Mouse (Mus musculus): Measurements from ENCODE around the gene Aff3. TPM values are rescaled to one million over a fixed set of nuclear protein-coding genes. Genes with fewer than 3 reads are reported as not detected.

Gene Aff3
- polyA plus RNA-seq, 1 experiment from 2014 or later: 4.7 TPM

- ATAC-seq (replicated peaks; ENCODE audit: low FRiP score) (peak; percentile 53; the same call in 1 of the 2 replicates), DNase-seq (ENCODE audit: low spot score) (no peak)
- Histone ChIP-seq H3K4me2 (no peak overlapping the region), H3K36me3 (ENCODE audit: control insufficient read depth, insufficient read depth, low read length) (no peaks in the 10 kb centered on the region), H3K4me1 (replicated peaks; ENCODE audit: control insufficient read depth, insufficient read depth, low read length) (peaks cover 38% of the 10 kb centered on the region), H3K4me3 (ENCODE audit: low read depth, low read length) (no peak overlapping the region), H3K27ac (ENCODE audit: low read depth, low read length) (no peak overlapping the region), H3K27me3 (replicated peaks; ENCODE audit: control insufficient read depth, insufficient read depth, low read length) (peaks cover 4% of the 10 kb centered on the region; the same call in 1 of the 2 replicates), H3K9ac (ENCODE audit: low read depth, low read length) (no peak overlapping the region), H3K9me3 (ENCODE audit: control insufficient read depth, low read length) (no peaks in the 10 kb centered on the region)
- WGBS: 70% methylated on average over 12 of the region's 12 CpGs
Observed at GRCm38 (mm10) chr1:38446152-38446820, 218.5 kb downstream of the Aff3 start.

- 57% methylated on average over 3 of the region's 3 CpGs for WGBS
- Histone ChIP-seq H3K36me3 (ENCODE audit: control insufficient read depth, insufficient read depth, low read length) (no peaks in the 10 kb centered on the region), H3K4me2 (no peak overlapping the region), H3K4me3 (ENCODE audit: low read depth, low read length) (no peak overlapping the region), H3K9ac (ENCODE audit: low read depth, low read length) (no peak overlapping the region), H3K4me1 (replicated peaks; ENCODE audit: control insufficient read depth, insufficient read depth, low read length) (peaks cover 24% of the 10 kb centered on the region), H3K27me3 (replicated peaks; ENCODE audit: control insufficient read depth, insufficient read depth, low read length) (no peaks in the 10 kb centered on the region), H3K27ac (ENCODE audit: low read depth, low read length) (no peak overlapping the region), H3K9me3 (ENCODE audit: control insufficient read depth, low read length) (no peaks in the 10 kb centered on the region)
- DNase-seq (ENCODE audit: low spot score): no peak
- no peak for ATAC-seq (replicated peaks; ENCODE audit: low FRiP score)
Observed at GRCm38 (mm10) chr1:38442887-38443286, 221.9 kb downstream of the Aff3 start.

- no peak overlapping the region for H3K9ac ChIP-seq (ENCODE audit: low read depth, low read length)
- H3K36me3 ChIP-seq (ENCODE audit: control insufficient read depth, insufficient read depth, low read length): no peaks in the 10 kb centered on the region
- ATAC-seq (replicated peaks; ENCODE audit: low FRiP score): peak; percentile 79
- H3K4me1 ChIP-seq (replicated peaks; ENCODE audit: control insufficient read depth, insufficient read depth, low read length): peaks cover 20% of the 10 kb centered on the region
- H3K4me2 ChIP-seq: no peak overlapping the region
- no peaks in the 10 kb centered on the region for H3K27me3 ChIP-seq (replicated peaks; ENCODE audit: control insufficient read depth, insufficient read depth, low read length)
- WGBS: 53% methylated on average over 9 of the region's 9 CpGs
- H3K9me3 ChIP-seq (ENCODE audit: control insufficient read depth, low read length): no peaks in the 10 kb centered on the region
- H3K27ac ChIP-seq (ENCODE audit: low read depth, low read length): no peak overlapping the region
- H3K4me3 ChIP-seq (ENCODE audit: low read depth, low read length): no peak overlapping the region
- no peak for DNase-seq (ENCODE audit: low spot score)
Observed at GRCm38 (mm10) chr1:38442479-38442878, 222.3 kb downstream of the Aff3 start.

- Histone ChIP-seq H3K27me3 (replicated peaks; ENCODE audit: control insufficient read depth, insufficient read depth, low read length) (no peaks in the 10 kb centered on the region), H3K4me3 (ENCODE audit: low read depth, low read length) (no peak overlapping the region), H3K4me2 (no peak overlapping the region), H3K9me3 (ENCODE audit: control insufficient read depth, low read length) (no peaks in the 10 kb centered on the region), H3K27ac (ENCODE audit: low read depth, low read length) (no peak overlapping the region), H3K4me1 (replicated peaks; ENCODE audit: control insufficient read depth, insufficient read depth, low read length) (peaks cover 17% of the 10 kb centered on the region), H3K9ac (ENCODE audit: low read depth, low read length) (no peak overlapping the region), H3K36me3 (ENCODE audit: control insufficient read depth, insufficient read depth, low read length) (no peaks in the 10 kb centered on the region)
- 63% methylated on average over 2 of the region's 2 CpGs for WGBS
- ATAC-seq (replicated peaks; ENCODE audit: low FRiP score): no peak
- DNase-seq (ENCODE audit: low spot score): no peak
Observed at GRCm38 (mm10) chr1:38441800-38442199, 223.0 kb downstream of the Aff3 start.

- H3K27ac ChIP-seq (ENCODE audit: low read depth, low read length): no peak overlapping the region
- DNase-seq (ENCODE audit: low spot score): no peak
- no peak overlapping the region for H3K9ac ChIP-seq (ENCODE audit: low read depth, low read length)
- no peak overlapping the region for H3K4me3 ChIP-seq (ENCODE audit: low read depth, low read length)
- no peak for ATAC-seq (replicated peaks; ENCODE audit: low FRiP score)
- H3K4me1 ChIP-seq (replicated peaks; ENCODE audit: control insufficient read depth, insufficient read depth, low read length): peaks cover 12% of the 10 kb centered on the region
- H3K36me3 ChIP-seq (ENCODE audit: control insufficient read depth, insufficient read depth, low read length): no peaks in the 10 kb centered on the region
- WGBS: 75% methylated on average over 6 of the region's 6 CpGs
- H3K27me3 ChIP-seq (replicated peaks; ENCODE audit: control insufficient read depth, insufficient read depth, low read length): no peaks in the 10 kb centered on the region
- no peak overlapping the region for H3K4me2 ChIP-seq
- H3K9me3 ChIP-seq (ENCODE audit: control insufficient read depth, low read length): no peaks in the 10 kb centered on the region
Observed at GRCm38 (mm10) chr1:38440471-38440815, 224.3 kb downstream of the Aff3 start.

GRCm38 (mm10) chr1:38439751-38440470, 224.8 kb downstream of the Aff3 start:
- DNase-seq (ENCODE audit: low spot score) (no peak), ATAC-seq (replicated peaks; ENCODE audit: low FRiP score) (no peak)
- H3K9ac ChIP-seq (ENCODE audit: low read depth, low read length): no peak overlapping the region
- no peak overlapping the region for H3K4me3 ChIP-seq (ENCODE audit: low read depth, low read length)
- H3K9me3 ChIP-seq (ENCODE audit: control insufficient read depth, low read length): no peaks in the 10 kb centered on the region
- H3K4me1 ChIP-seq (replicated peaks; ENCODE audit: control insufficient read depth, insufficient read depth, low read length): peaks cover 12% of the 10 kb centered on the region
- H3K36me3 ChIP-seq (ENCODE audit: control insufficient read depth, insufficient read depth, low read length): no peaks in the 10 kb centered on the region
- no peak overlapping the region for H3K4me2 ChIP-seq
- H3K27me3 ChIP-seq (replicated peaks; ENCODE audit: control insufficient read depth, insufficient read depth, low read length): no peaks in the 10 kb centered on the region
- H3K27ac ChIP-seq (ENCODE audit: low read depth, low read length): no peak overlapping the region
- WGBS: 75% methylated on average over 4 of the region's 4 CpGs

GRCm38 (mm10) chr1:38438447-38438846, 226.3 kb downstream of the Aff3 start:
- Histone ChIP-seq H3K27ac (ENCODE audit: low read depth, low read length) (no peak overlapping the region), H3K36me3 (ENCODE audit: control insufficient read depth, insufficient read depth, low read length) (no peaks in the 10 kb centered on the region), H3K4me2 (no peak overlapping the region), H3K9ac (ENCODE audit: low read depth, low read length) (no peak overlapping the region), H3K4me1 (replicated peaks; ENCODE audit: control insufficient read depth, insufficient read depth, low read length) (peaks cover 12% of the 10 kb centered on the region), H3K27me3 (replicated peaks; ENCODE audit: control insufficient read depth, insufficient read depth, low read length) (no peaks in the 10 kb centered on the region), H3K9me3 (ENCODE audit: control insufficient read depth, low read length) (no peaks in the 10 kb centered on the region), H3K4me3 (ENCODE audit: low read depth, low read length) (no peak overlapping the region)
- 57% methylated on average over 4 of the region's 4 CpGs for WGBS
- no peak for ATAC-seq (replicated peaks; ENCODE audit: low FRiP score)
- DNase-seq (ENCODE audit: low spot score): no peak

GRCm38 (mm10) chr1:38437671-38438070, 227.1 kb downstream of the Aff3 start:
- H3K4me1 ChIP-seq (replicated peaks; ENCODE audit: control insufficient read depth, insufficient read depth, low read length): peaks cover 7% of the 10 kb centered on the region
- H3K4me3 ChIP-seq (ENCODE audit: low read depth, low read length): no peak overlapping the region
- H3K9me3 ChIP-seq (ENCODE audit: control insufficient read depth, low read length): no peaks in the 10 kb centered on the region
- H3K36me3 ChIP-seq (ENCODE audit: control insufficient read depth, insufficient read depth, low read length): no peaks in the 10 kb centered on the region
- no peaks in the 10 kb centered on the region for H3K27me3 ChIP-seq (replicated peaks; ENCODE audit: control insufficient read depth, insufficient read depth, low read length)
- no peak overlapping the region for H3K27ac ChIP-seq (ENCODE audit: low read depth, low read length)
- ATAC-seq (replicated peaks; ENCODE audit: low FRiP score) (no peak), DNase-seq (ENCODE audit: low spot score) (no peak)
- H3K4me2 ChIP-seq: no peak overlapping the region
- no peak overlapping the region for H3K9ac ChIP-seq (ENCODE audit: low read depth, low read length)
- WGBS: 37% methylated on average over 4 of the region's 4 CpGs
